Mouse (Mus musculus): Measurements from ENCODE around the gene Ccdc88c.

DNA sequence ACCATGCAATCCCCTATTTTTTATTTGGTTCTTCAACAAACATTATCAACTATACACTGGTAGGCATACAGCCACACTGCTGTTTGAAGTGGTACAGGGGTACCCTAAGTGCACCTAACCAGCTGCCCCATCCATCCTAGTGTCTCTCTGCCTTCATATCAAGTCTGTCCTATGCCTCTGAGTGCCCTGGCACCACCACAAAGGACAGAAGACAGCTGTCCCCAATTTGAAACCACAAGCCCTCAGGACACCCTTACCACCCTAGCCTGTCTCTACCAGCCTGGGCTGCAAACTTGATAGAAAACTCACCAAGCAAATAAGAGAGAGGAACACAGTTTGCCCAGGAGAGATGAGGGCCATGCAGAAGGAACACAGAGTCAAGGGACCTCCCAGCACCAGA lies 51.3 kb downstream of the Ccdc88c start:
- TF ChIP-seq CTCF (IDR thresholded peaks at IDR 0.05; ENCODE audit: control insufficient read depth, insufficient read depth, insufficient replicate concordance, low read depth, low read length) (no peak), POLR2A (IDR thresholded peaks at IDR 0.05; ENCODE audit: control insufficient read depth, low read depth, low read length) (no peak)

Measured in testis, adult 2 months (tissue).